Mouse (Mus musculus) bone marrow macrophage, adult 2 months (primary cell): Measurements from ENCODE around the gene Maml2.

Source experiments
- CTCF ChIP-seq: IDR thresholded peaks from 2 replicates; pipeline ENCODE4 v1.5.1; 2012; ENCODE audit warnings: low read depth, mild to moderate bottlenecking, low read length, moderate library complexity
- POLR2A ChIP-seq: IDR thresholded peaks from 2 replicates; pipeline ENCODE4 v1.6.1; 2012; ENCODE audit warnings: mild to moderate bottlenecking, low read depth, low read length, borderline replicate concordance

GRCm38 (mm10) chr9:13497690-13498333, 200.1 kb downstream of the Maml2 start:
- no peak for TF ChIP-seq POLR2A
- TF ChIP-seq CTCF, result 0 out of 2 replicates have a peak, but pooled peaks have one; percentile 11
